ENCODE assay signal across 8 mouse cellular contexts in the genomic region with DNA sequence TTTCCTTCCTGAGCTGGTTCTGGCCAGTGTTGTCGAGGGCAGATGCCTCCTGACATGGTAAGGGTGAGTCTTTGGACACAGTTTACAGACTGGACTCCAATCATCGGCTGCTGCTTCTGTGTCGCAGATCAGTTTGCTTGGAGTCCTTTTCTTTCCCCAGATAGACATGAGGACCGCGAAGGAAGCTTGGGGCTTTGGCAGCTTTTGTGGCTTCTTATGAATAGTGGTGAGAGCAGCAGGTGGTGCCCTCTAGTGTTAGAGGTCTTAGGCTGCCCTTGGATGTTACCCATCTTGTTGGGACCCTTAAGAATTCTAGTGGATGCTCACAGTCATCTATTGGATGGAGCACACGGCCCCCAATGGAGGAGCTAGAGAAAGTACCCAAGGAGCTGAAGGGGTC. TPM values are rescaled to one million over a fixed set of nuclear protein-coding genes. Genes with fewer than 3 reads are reported as not detected.
A peak's percentile ranks its signal among the peaks of the same experiment; 100 is the strongest.
DNase-seq lines count a peak whose midpoint lies in the region; ATAC-seq and TF ChIP-seq lines count a peak whose summit lies in the region.
"Had no signal": no experiment of that assay in that cellular context is flagged by ENCODE, and none has a peak within 500 bp of the region (broad histone marks: within the 10 kb centered on the region; RNA-seq: fewer than 3 reads in every experiment).

No protein-coding gene starts in this region.

- no peak for ATAC-seq in limb, embryonic 11.5 days (ENCODE audit: insufficient number of reproducible peaks, low FRiP score, low TSS enrichment, low read depth)
- peak; percentile 96 for ATAC-seq in common myeloid progenitor, adult 5-6 weeks (replicated peaks; ENCODE audit: low read depth, poor library complexity, severe bottlenecking)

- no peaks in the 10 kb centered on the region for H3K36me3 ChIP-seq in limb, embryonic 11.5 days (ENCODE audit: control insufficient read depth, insufficient read depth, low read length)
- no peaks in the 10 kb centered on the region for H3K36me3 ChIP-seq in limb, embryonic 10.5 days
- H3K36me3 ChIP-seq in MEL (ENCODE audit: control insufficient read depth in 1 of 2, insufficient read depth in 2 of 2, low read length in 2 of 2), result peaks cover 0 to 6% of the 10 kb centered on the region in 2 experiments; a peak in 2 of 4 replicates

- peak; percentile 66 to 91 (median 82) for TF ChIP-seq CTCF in MEL (IDR thresholded peaks at IDR 0.05 in 2 of 3, conservative IDR thresholded peaks at IDR 0.05 in 1 of 3; ENCODE audit: control insufficient read depth in 1 of 3, insufficient read depth in 1 of 3, low read depth in 2 of 3, low read length in 3 of 3, poor library complexity in 1 of 3, severe bottlenecking in 1 of 3)

- TF ChIP-seq POLR2A in MEL (IDR thresholded peaks at IDR 0.05; ENCODE audit: control insufficient read depth in 1 of 2, insufficient read depth in 1 of 2, low read depth in 1 of 2, low read length in 2 of 2, poor library complexity in 1 of 2), result no peak

- no peak overlapping the region for H3K27ac ChIP-seq in limb, embryonic 11.5 days (replicated peaks; ENCODE audit: low read depth, low read length)
- H3K27ac ChIP-seq in limb, embryonic 10.5 days, result no peak overlapping the region
- H3K27ac ChIP-seq in MEL (ENCODE audit: control insufficient read depth, low read depth, low read length), result no peak overlapping the region
- H3K27ac ChIP-seq: macrophage had no signal

- 67% methylated on average over 6 of the region's 6 CpGs for WGBS in limb, embryonic 11.5 days
- WGBS in limb, embryonic 10.5 days, result 67% methylated on average over 6 of the region's 6 CpGs

- peak; percentile 91 for TF ChIP-seq RAD21 in MEL (IDR thresholded peaks at IDR 0.05; ENCODE audit: low read depth, low read length)

- no peaks in the 10 kb centered on the region for H3K4me1 ChIP-seq in limb, embryonic 11.5 days (ENCODE audit: control insufficient read depth, insufficient read depth, low read length)
- H3K4me1 ChIP-seq in limb, embryonic 10.5 days, result peaks cover 9% of the 10 kb centered on the region
- H3K4me1 ChIP-seq in MEL (ENCODE audit: control insufficient read depth in 1 of 2, insufficient read depth in 2 of 2, low read length in 2 of 2), result peaks cover 0 to 5% of the 10 kb centered on the region in 2 experiments; a peak in 3 of 4 replicates

- no peaks in the 10 kb centered on the region for H3K79me2 ChIP-seq in MEL (ENCODE audit: control insufficient read depth, insufficient read depth, low read length, poor library complexity)

- no peak overlapping the region for H3K9ac ChIP-seq in limb, embryonic 11.5 days (ENCODE audit: low read length)
- 0 out of 2 replicates have a peak overlapping the region, but pooled peaks have one; percentile 5 for H3K9ac ChIP-seq in MEL (ENCODE audit: control insufficient read depth, low read depth, low read length, poor library complexity, severe bottlenecking)

- H3K4me2 ChIP-seq in limb, embryonic 11.5 days (ENCODE audit: low read depth, severe bottlenecking), result no peak overlapping the region

- H3K27me3 ChIP-seq in limb, embryonic 11.5 days (ENCODE audit: control insufficient read depth, insufficient read depth, low read length), result no peaks in the 10 kb centered on the region
- H3K27me3 ChIP-seq in limb, embryonic 10.5 days (ENCODE audit: low read depth, poor library complexity, severe bottlenecking), result no peaks in the 10 kb centered on the region
- H3K27me3 ChIP-seq in MEL (ENCODE audit: control insufficient read depth in 1 of 2, insufficient read depth in 2 of 2, low read length in 2 of 2), result no peaks in the 10 kb centered on the region

- no peak for TF ChIP-seq EP300 in MEL (IDR thresholded peaks at IDR 0.05; ENCODE audit: low read depth in 1 of 2, low read length in 2 of 2)

- H3K4me3 ChIP-seq in limb, embryonic 11.5 days (ENCODE audit: low read depth, low read length), result no peak overlapping the region
- H3K4me3 ChIP-seq in limb, embryonic 10.5 days, result no peak overlapping the region
- peak overlapping the region in 1 of 2 experiments; percentile 33; a peak in 2 of 4 replicates for H3K4me3 ChIP-seq in MEL (ENCODE audit: control insufficient read depth in 1 of 2, insufficient read depth in 1 of 2, low read depth in 2 of 2, low read length in 2 of 2)

- no peaks in the 10 kb centered on the region for H3K9me3 ChIP-seq in limb, embryonic 11.5 days (ENCODE audit: control insufficient read depth, low read length)
- no peaks in the 10 kb centered on the region for H3K9me3 ChIP-seq in limb, embryonic 10.5 days (replicated peaks)
- H3K9me3 ChIP-seq in MEL (replicated peaks; ENCODE audit: insufficient read depth, low read length), result no peaks in the 10 kb centered on the region

- peak; percentile 30 for DNase-seq in limb, embryonic 11.5 days (ENCODE audit: low spot score)
- no peak for DNase-seq in limb, embryonic 10.5 days (ENCODE audit: low spot score)
- peak; percentile 89 for DNase-seq in MEL (ENCODE audit: low read depth, low spot score)
- DNase-seq in layer of hippocampus, adult 18-20 months (ENCODE audit: low spot score in 2 of 2), result peak; percentile 28 to 74
- peak; percentile 65 for DNase-seq in lung, postnatal 36 days
- DNase-seq in urinary bladder, adult 18-20 months (ENCODE audit: low spot score in 2 of 2), result no peak

TF ChIP-seq in MEL, 35 proteins besides CTCF, POLR2A, EP300 and RAD21:
- peak; percentile 96 for TF ChIP-seq SMC3 (IDR thresholded peaks at IDR 0.05; ENCODE audit: low read depth, low read length)
- peak; percentile 94 for TF ChIP-seq ZC3H11A (IDR thresholded peaks at IDR 0.05; ENCODE audit: low read depth, low read length)
- no peak for TF ChIP-seq ETS1 (IDR thresholded peaks at IDR 0.05; ENCODE audit: low read depth, low read length)

RNA-seq across cellular contexts. Expression of a gene that starts 13.3 kb away (rescaled TPM):
- polyA plus RNA-seq in limb, embryonic 11.5 days (2014; fragmentation: Nextera tagmentation; extraction: Ambion mirVana), result 0.32 and 0.82 TPM in 2 replicates
- polyA plus RNA-seq in limb, embryonic 10.5 days (2016; fragmentation: Nextera tagmentation; extraction: Ambion mirVana), result 0.13 TPM in 1 of 2 replicates, not detected in the other
- 1.1 and 2.3 TPM in 2 replicates for total RNA-seq in MEL (2012; rRNA removed)
- 1 to 10 TPM in 1 of 2 experiments, not detected in 1; 4.2 TPM for polyA plus RNA-seq in MEL (2012; ENCODE audit: insufficient read depth in 1 of 2, insufficient read length in 2 of 2, low read depth in 1 of 2, low replicate concordance in 2 of 2, missing spikeins in 1 of 2)
- total RNA-seq in common myeloid progenitor, adult 5-6 weeks (2017), result 4.4 and 4.9 TPM in 2 replicates
- total RNA-seq in layer of hippocampus, adult 18-20 months (2021), result 1 to 10 TPM; 2.4 to 3.3 TPM

RNA-seq across cellular contexts. Expression of a gene that starts 46.8 kb away (rescaled TPM):
- 200 and 203 TPM in 2 replicates for polyA plus RNA-seq in limb, embryonic 11.5 days (2014; fragmentation: Nextera tagmentation; extraction: Ambion mirVana)
- 197 and 214 TPM in 2 replicates for polyA plus RNA-seq in limb, embryonic 10.5 days (2016; fragmentation: Nextera tagmentation; extraction: Ambion mirVana)
- total RNA-seq in MEL (2012; rRNA removed), result 174 and 176 TPM in 2 replicates
- 100 to 1,000 TPM in 1 of 2 experiments, not detected in 1; 144 TPM for polyA plus RNA-seq in MEL (2012; ENCODE audit: insufficient read depth in 1 of 2, insufficient read length in 2 of 2, low read depth in 1 of 2, low replicate concordance in 2 of 2, missing spikeins in 1 of 2)
- total RNA-seq in common myeloid progenitor, adult 5-6 weeks (2017), result 158 and 166 TPM in 2 replicates
- 100 to 1,000 TPM; 194 to 201 TPM for total RNA-seq in layer of hippocampus, adult 18-20 months (2021)

Comparison
In these comparisons a context has a peak if more than half of its experiments do, and no peak if none do; other contexts are left out.
1. DNase-seq: peak in limb, embryonic 11.5 days (single experiment), MEL (single experiment), layer of hippocampus, adult 18-20 months (2 of 2) and lung, postnatal 36 days (single experiment); none in limb, embryonic 10.5 days (single experiment) and urinary bladder, adult 18-20 months (0 of 2).